Mouse (Mus musculus) liver, embryonic 14.5 days (tissue): Measurements from ENCODE around the gene Hist1h1e. TPM values are rescaled to one million over a fixed set of nuclear protein-coding genes. Genes with fewer than 3 reads are reported as not detected.
A peak's percentile ranks its signal among the peaks of the same experiment; 100 is the strongest.

Experiments
- ATAC-seq: fragments of 200-750 bp; cut with Nextera tagmentation; 2 replicates; pipeline ENCODE4 v1.8.0; 2017; ENCODE audit warnings: moderate number of reproducible peaks, mild to moderate bottlenecking, moderate library complexity; ENCODE audit not compliant: insufficient read depth
- DNase-seq, 3 experiments: peaks; one replicate each; pipeline ENCODE4 v3.0.0-alpha.2; 2012 to 2013; ENCODE audit warnings: low read depth in 3 of 3, low spot score in 3 of 3
- H3K27ac ChIP-seq: fragments of 300-500 bp; sonication (generic); 2 replicates; pipeline ENCODE4 v1.5.1; 2014; ENCODE audit warnings: moderate library complexity, mild to moderate bottlenecking, control low read depth, inconsistent platforms
- H3K27me3 ChIP-seq: fragments of 300-500 bp; sonication (generic); 2 replicates; pipeline ENCODE4 v1.6.1; 2014; ENCODE audit warnings: mild to moderate bottlenecking, low read length, moderate library complexity; ENCODE audit not compliant: control insufficient read depth, insufficient read depth
- H3K36me3 ChIP-seq: fragments of 300-500 bp; sonication (generic); replicated peaks from 2 replicates; pipeline ENCODE4 v1.6.1; 2014; ENCODE audit warnings: low read depth; ENCODE audit not compliant: control insufficient read depth, insufficient read depth
- H3K4me1 ChIP-seq, 2 experiments: fragments of 200-500 bp in 1 of 2; fragments of 300-500 bp in 1 of 2; sonication (generic) in 1 of 2; replicated peaks; 2 replicates each; pipeline ENCODE4 v1.6.1; 2012 to 2014; ENCODE audit warnings: antibody characterized with exemption in 1 of 2, inconsistent platforms in 1 of 2, low read length in 1 of 2; ENCODE audit not compliant: control insufficient read depth in 2 of 2, insufficient read depth in 2 of 2
- H3K4me2 ChIP-seq: fragments of 300-500 bp; sonication (generic); 2 replicates; pipeline ENCODE4 v1.6.1; 2014; ENCODE audit warnings: low read depth, mild to moderate bottlenecking, control low read depth, moderate library complexity
- H3K4me3 ChIP-seq, 2 experiments: fragments of 200-500 bp in 1 of 2; fragments of 300-500 bp in 1 of 2; sonication (generic) in 1 of 2; 2 replicates each; pipeline ENCODE4 v1.5.1; 2012 to 2014; ENCODE audit warnings: low read depth in 2 of 2, low read length in 2 of 2, mild to moderate bottlenecking in 2 of 2, control low read depth in 1 of 2, inconsistent platforms in 1 of 2, moderate library complexity in 1 of 2; ENCODE audit not compliant: insufficient read depth in 1 of 2
- H3K9ac ChIP-seq: fragments of 300-500 bp; sonication (generic); replicated peaks from 2 replicates; pipeline ENCODE4 v1.6.1; 2014; ENCODE audit warnings: mild to moderate bottlenecking, control low read depth, moderate library complexity
- H3K9me3 ChIP-seq: fragments of 300-500 bp; sonication (generic); 2 replicates; pipeline ENCODE4 v1.6.1; 2016; ENCODE audit warnings: low read length, mixed read lengths; ENCODE audit not compliant: control insufficient read depth
- CTCF ChIP-seq: IDR thresholded peaks from 2 replicates; pipeline ENCODE4 v1.5.1; 2016; ENCODE audit warnings: antibody characterized with exemption, low read depth, control low read depth
- EP300 ChIP-seq: IDR thresholded peaks from 2 replicates; pipeline ENCODE4 v1.6.1; 2016; ENCODE audit warnings: antibody characterized with exemption, low read depth
- WGBS: fragments of 180-500 bp; shearing (Covaris S2); extraction: QIAGEN DNeasy Blood & Tissue Kit; methylation state at CpG from one replicate; pipeline ENCODE4 v1.1.7; 2014; ENCODE audit not compliant: insufficient replicate concordance; 5-methylcytosine and 5-hydroxymethylcytosine counted together
- microRNA-seq: library from miRNA; unstranded; fragments of <30 nt; microRNA quantifications from one replicate; pipeline ENCODE4, GENCODE M21; 2016
- polyA plus RNA-seq, 2 experiments: library from polyadenylated mRNA; depleted of rRNA in 1 of 2; stranded (reverse) in 1 of 2; unstranded in 1 of 2; fragments of >200 nt; fragmentation: Nextera tagmentation in 1 of 2; extraction: Ambion mirVana in 1 of 2; gene quantifications; 2 replicates each; pipeline versions ENCODE4 v1.2.1 to v1.2.3; 2012 to 2014

Hist1h1e gene
- polyA plus RNA-seq, 2 experiments, result 8.0 to 23.1 TPM

DNA sequence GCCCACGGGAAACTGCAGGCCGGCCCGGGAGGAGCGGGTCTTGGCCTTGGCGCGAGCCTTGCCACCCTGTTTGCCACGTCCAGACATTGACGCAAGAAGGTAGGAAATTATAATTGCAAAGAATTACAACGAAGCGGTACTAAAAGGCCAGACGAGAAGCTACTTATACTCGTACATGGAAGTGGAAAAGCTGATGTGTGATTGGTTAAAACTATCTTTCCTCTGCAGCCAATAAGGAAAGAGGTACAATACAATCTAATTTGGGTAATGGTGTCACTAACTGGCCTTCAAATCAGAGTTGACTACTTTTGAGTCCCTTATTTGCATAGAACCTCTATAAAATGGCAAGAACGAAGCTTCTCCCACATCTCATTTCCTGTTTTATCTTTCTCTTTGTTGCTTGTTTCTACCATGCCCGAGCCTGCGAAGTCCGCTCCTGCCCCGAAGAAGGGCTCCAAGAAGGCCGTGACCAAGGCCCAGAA, 51.3 kb downstream of the Hist1h1e start, which contains the start of the genes Hist1h2ae and Hist1h2bg:
Hist1h2ae (minus strand) TSS at position 199 of the 482 bp plus-strand sequence.
Hist1h2bg (plus strand) TSS at position 375 of the 482 bp plus-strand sequence.
- DNase-seq, result peak; percentile 94 to 97 (median 94)
- no peaks in the 10 kb centered on the region for H3K36me3 ChIP-seq
- TF ChIP-seq EP300, result peak; percentile 50; the same call in 1 of the 2 replicates
- no peak for TF ChIP-seq CTCF

More for the DNA sequence above, 51.3 kb downstream of the Hist1h1e start, which contains the start of the genes Hist1h2ae and Hist1h2bg:
- H3K9ac ChIP-seq, result peak within 1 kb of the TSS; percentile 99
- H3K4me1 ChIP-seq, result peaks cover 9 to 16% of the 10 kb centered on the region in 2 experiments
- peak within 1 kb of the TSS; percentile 79 for H3K4me2 ChIP-seq
- peak; percentile 76 for ATAC-seq
- no peaks in the 10 kb centered on the region for H3K27me3 ChIP-seq
- peak within 1 kb of the TSS; percentile 98 for H3K27ac ChIP-seq
- H3K4me3 ChIP-seq, result peak within 1 kb of the TSS; percentile 65 to 81
- no peaks in the 10 kb centered on the region for H3K9me3 ChIP-seq
- under 1% methylated on average over 18 of the region's 18 CpGs for WGBS

Small RNA genes lying within 50 kb of the gene (microRNA-seq; reads per million reads assigned to microRNA genes)
- not detected for gene Gm44359
- gene Gm44394, result not detected

Other genes starting within 250 kb of the Hist1h1e start
Only the 30 nearest of the 36 such genes appear.
- 0.01 TPM in 1 of 2 replicates, not detected in the other for gene Btn2a2, start 133.7 kb downstream of the Hist1h1e start, polyA plus RNA-seq (2012; rRNA removed)
- not detected in 2 replicates for gene Btn2a2, start 133.7 kb downstream of the Hist1h1e start, polyA plus RNA-seq (2014; fragmentation: Nextera tagmentation; extraction: Ambion mirVana)
- gene Hist1h4h, start 91.5 kb downstream of the Hist1h1e start, polyA plus RNA-seq (2012; rRNA removed), result 8.6 and 24.1 TPM in 2 replicates
- 5.3 and 6.1 TPM in 2 replicates for gene Hist1h4h, start 91.5 kb downstream of the Hist1h1e start, polyA plus RNA-seq (2014; fragmentation: Nextera tagmentation; extraction: Ambion mirVana)
- 375 and 609 TPM in 2 replicates for gene Hist1h2af, start 88.7 kb downstream of the Hist1h1e start, polyA plus RNA-seq (2012; rRNA removed)
- gene Hist1h2af, start 88.7 kb downstream of the Hist1h1e start, polyA plus RNA-seq (2014; fragmentation: Nextera tagmentation; extraction: Ambion mirVana), result 14.2 and 17.4 TPM in 2 replicates
- gene Hist1h3g, start 87.1 kb downstream of the Hist1h1e start, polyA plus RNA-seq (2012; rRNA removed), result 48.1 and 52.5 TPM in 2 replicates
- 8.6 and 9.6 TPM in 2 replicates for gene Hist1h3g, start 87.1 kb downstream of the Hist1h1e start, polyA plus RNA-seq (2014; fragmentation: Nextera tagmentation; extraction: Ambion mirVana)
- gene Hist1h2bh, start 79.2 kb downstream of the Hist1h1e start, polyA plus RNA-seq (2012; rRNA removed), result 6.7 and 8.7 TPM in 2 replicates
- 1.2 and 1.4 TPM in 2 replicates for gene Hist1h2bh, start 79.2 kb downstream of the Hist1h1e start, polyA plus RNA-seq (2014; fragmentation: Nextera tagmentation; extraction: Ambion mirVana)
- 5.1 and 13.6 TPM in 2 replicates for gene Hist1h3f, start 78.5 kb downstream of the Hist1h1e start, polyA plus RNA-seq (2012; rRNA removed)
- 1.00 and 1.1 TPM in 2 replicates for gene Hist1h3f, start 78.5 kb downstream of the Hist1h1e start, polyA plus RNA-seq (2014; fragmentation: Nextera tagmentation; extraction: Ambion mirVana)
- gene Hist1h4f, start 70.9 kb downstream of the Hist1h1e start, polyA plus RNA-seq (2012; rRNA removed), result 4.9 and 17.8 TPM in 2 replicates
- gene Hist1h4f, start 70.9 kb downstream of the Hist1h1e start, polyA plus RNA-seq (2014; fragmentation: Nextera tagmentation; extraction: Ambion mirVana), result 0.75 and 1.6 TPM in 2 replicates
- gene Hist1h1d, start 69.3 kb downstream of the Hist1h1e start, polyA plus RNA-seq (2012; rRNA removed), result 0.54 and 0.70 TPM in 2 replicates
- gene Hist1h1d, start 69.3 kb downstream of the Hist1h1e start, polyA plus RNA-seq (2014; fragmentation: Nextera tagmentation; extraction: Ambion mirVana), result 1.2 and 1.6 TPM in 2 replicates
- gene Hist1h3e, start 60.2 kb downstream of the Hist1h1e start, polyA plus RNA-seq (2012; rRNA removed), result 25.4 and 53.3 TPM in 2 replicates
- gene Hist1h3e, start 60.2 kb downstream of the Hist1h1e start, polyA plus RNA-seq (2014; fragmentation: Nextera tagmentation; extraction: Ambion mirVana), result 3.9 and 5.1 TPM in 2 replicates
- 10.8 and 14.3 TPM in 2 replicates for gene Hist1h2ae, start 51.3 kb downstream of the Hist1h1e start, polyA plus RNA-seq (2012; rRNA removed)
- gene Hist1h2ae, start 51.3 kb downstream of the Hist1h1e start, polyA plus RNA-seq (2014; fragmentation: Nextera tagmentation; extraction: Ambion mirVana), result 150 and 151 TPM in 2 replicates
- 42.1 and 55.9 TPM in 2 replicates for gene Hist1h2bg, start 51.2 kb downstream of the Hist1h1e start, polyA plus RNA-seq (2012; rRNA removed)
- gene Hist1h2bg, start 51.2 kb downstream of the Hist1h1e start, polyA plus RNA-seq (2014; fragmentation: Nextera tagmentation; extraction: Ambion mirVana), result 6.9 and 10.2 TPM in 2 replicates
- gene Hist1h2bf, start 48.4 kb downstream of the Hist1h1e start, polyA plus RNA-seq (2012; rRNA removed), result 15.9 and 35.2 TPM in 2 replicates
- 3.4 and 4.4 TPM in 2 replicates for gene Hist1h2bf, start 48.4 kb downstream of the Hist1h1e start, polyA plus RNA-seq (2014; fragmentation: Nextera tagmentation; extraction: Ambion mirVana)
- gene Hist1h2ad, start 48.2 kb downstream of the Hist1h1e start, polyA plus RNA-seq (2012; rRNA removed), result 10.4 and 25.5 TPM in 2 replicates
- gene Hist1h2ad, start 48.2 kb downstream of the Hist1h1e start, polyA plus RNA-seq (2014; fragmentation: Nextera tagmentation; extraction: Ambion mirVana), result 4.7 and 5.1 TPM in 2 replicates
- gene Hist1h3d, start 46.8 kb downstream of the Hist1h1e start, polyA plus RNA-seq (2012; rRNA removed), result 20.4 and 27.3 TPM in 2 replicates
- gene Hist1h3d, start 46.8 kb downstream of the Hist1h1e start, polyA plus RNA-seq (2014; fragmentation: Nextera tagmentation; extraction: Ambion mirVana), result 7.1 and 7.2 TPM in 2 replicates
- gene Hist1h4d, start 41.0 kb downstream of the Hist1h1e start, polyA plus RNA-seq (2012; rRNA removed), result 8.6 and 12.8 TPM in 2 replicates
- gene Hist1h4d, start 41.0 kb downstream of the Hist1h1e start, polyA plus RNA-seq (2014; fragmentation: Nextera tagmentation; extraction: Ambion mirVana), result 152 and 155 TPM in 2 replicates
- 2.8 and 3.3 TPM in 2 replicates for gene Hist1h2be, start 1.4 kb downstream of the Hist1h1e start, polyA plus RNA-seq (2012; rRNA removed)
- gene Hist1h2be, start 1.4 kb downstream of the Hist1h1e start, polyA plus RNA-seq (2014; fragmentation: Nextera tagmentation; extraction: Ambion mirVana), result 0.95 and 1.3 TPM in 2 replicates
- 1.5 and 1.8 TPM in 2 replicates for gene Hist1h2ac, start 61.4 kb upstream of the Hist1h1e start, polyA plus RNA-seq (2012; rRNA removed)
- 1.1 and 1.3 TPM in 2 replicates for gene Hist1h2ac, start 61.4 kb upstream of the Hist1h1e start, polyA plus RNA-seq (2014; fragmentation: Nextera tagmentation; extraction: Ambion mirVana)
- 67.1 and 79.7 TPM in 2 replicates for gene Hist1h2bc, start 61.6 kb upstream of the Hist1h1e start, polyA plus RNA-seq (2012; rRNA removed)
- gene Hist1h2bc, start 61.6 kb upstream of the Hist1h1e start, polyA plus RNA-seq (2014; fragmentation: Nextera tagmentation; extraction: Ambion mirVana), result 104 and 106 TPM in 2 replicates
- 0.13 TPM in 1 of 2 replicates, not detected in the other for gene Hist1h1t, start 73.3 kb upstream of the Hist1h1e start, polyA plus RNA-seq (2012; rRNA removed)
- gene Hist1h1t, start 73.3 kb upstream of the Hist1h1e start, polyA plus RNA-seq (2014; fragmentation: Nextera tagmentation; extraction: Ambion mirVana), result not detected in 2 replicates
- 3.5 and 6.2 TPM in 2 replicates for gene Hist1h4c, start 75.9 kb upstream of the Hist1h1e start, polyA plus RNA-seq (2012; rRNA removed)
- gene Hist1h4c, start 75.9 kb upstream of the Hist1h1e start, polyA plus RNA-seq (2014; fragmentation: Nextera tagmentation; extraction: Ambion mirVana), result 8.5 and 10.1 TPM in 2 replicates
- 2.8 and 3.4 TPM in 2 replicates for gene Hfe, start 88.3 kb upstream of the Hist1h1e start, polyA plus RNA-seq (2012; rRNA removed)
- 10.8 and 12.2 TPM in 2 replicates for gene Hfe, start 88.3 kb upstream of the Hist1h1e start, polyA plus RNA-seq (2014; fragmentation: Nextera tagmentation; extraction: Ambion mirVana)
- 37.4 and 46.8 TPM in 2 replicates for gene Hist1h1c, start 116.2 kb upstream of the Hist1h1e start, polyA plus RNA-seq (2012; rRNA removed)
- 72.5 and 86.6 TPM in 2 replicates for gene Hist1h1c, start 116.2 kb upstream of the Hist1h1e start, polyA plus RNA-seq (2014; fragmentation: Nextera tagmentation; extraction: Ambion mirVana)
- 48.5 and 88.2 TPM in 2 replicates for gene Hist1h3c, start 123.0 kb upstream of the Hist1h1e start, polyA plus RNA-seq (2012; rRNA removed)
- gene Hist1h3c, start 123.0 kb upstream of the Hist1h1e start, polyA plus RNA-seq (2014; fragmentation: Nextera tagmentation; extraction: Ambion mirVana), result 3.6 and 5.7 TPM in 2 replicates
- 20.0 and 34.0 TPM in 2 replicates for gene Hist1h2bb, start 124.2 kb upstream of the Hist1h1e start, polyA plus RNA-seq (2012; rRNA removed)
- 2.6 and 3.5 TPM in 2 replicates for gene Hist1h2bb, start 124.2 kb upstream of the Hist1h1e start, polyA plus RNA-seq (2014; fragmentation: Nextera tagmentation; extraction: Ambion mirVana)
- gene Hist1h2ab, start 128.6 kb upstream of the Hist1h1e start, polyA plus RNA-seq (2012; rRNA removed), result 45.2 and 45.3 TPM in 2 replicates
- 70.4 and 74.8 TPM in 2 replicates for gene Hist1h2ab, start 128.6 kb upstream of the Hist1h1e start, polyA plus RNA-seq (2014; fragmentation: Nextera tagmentation; extraction: Ambion mirVana)
- 40.0 and 45.7 TPM in 2 replicates for gene Hist1h3b, start 129.7 kb upstream of the Hist1h1e start, polyA plus RNA-seq (2012; rRNA removed)
- gene Hist1h3b, start 129.7 kb upstream of the Hist1h1e start, polyA plus RNA-seq (2014; fragmentation: Nextera tagmentation; extraction: Ambion mirVana), result 8.9 and 11.4 TPM in 2 replicates
- gene Hist1h4b, start 134.5 kb upstream of the Hist1h1e start, polyA plus RNA-seq (2012; rRNA removed), result 9.2 and 21.6 TPM in 2 replicates
- 4.5 and 5.1 TPM in 2 replicates for gene Hist1h4b, start 134.5 kb upstream of the Hist1h1e start, polyA plus RNA-seq (2014; fragmentation: Nextera tagmentation; extraction: Ambion mirVana)
- gene Hist1h4a, start 138.7 kb upstream of the Hist1h1e start, polyA plus RNA-seq (2012; rRNA removed), result 4.3 and 11.8 TPM in 2 replicates
- 0.57 and 0.78 TPM in 2 replicates for gene Hist1h4a, start 138.7 kb upstream of the Hist1h1e start, polyA plus RNA-seq (2014; fragmentation: Nextera tagmentation; extraction: Ambion mirVana)
- 36.1 and 49.8 TPM in 2 replicates for gene Hist1h3a, start 139.8 kb upstream of the Hist1h1e start, polyA plus RNA-seq (2012; rRNA removed)
- gene Hist1h3a, start 139.8 kb upstream of the Hist1h1e start, polyA plus RNA-seq (2014; fragmentation: Nextera tagmentation; extraction: Ambion mirVana), result 5.8 and 7.5 TPM in 2 replicates
- 7.6 and 11.9 TPM in 2 replicates for gene Hist1h1a, start 141.1 kb upstream of the Hist1h1e start, polyA plus RNA-seq (2012; rRNA removed)
- 6.3 and 7.4 TPM in 2 replicates for gene Hist1h1a, start 141.1 kb upstream of the Hist1h1e start, polyA plus RNA-seq (2014; fragmentation: Nextera tagmentation; extraction: Ambion mirVana)